Mouse (Mus musculus) kidney, postnatal 14 days (tissue): Measurements from ENCODE around the gene Mindy1.

Experiments used
- DNase-seq: peaks from one replicate; pipeline ENCODE4 v3.0.0; 2022; ENCODE audit warnings: mixed read lengths

The Mindy1 gene

GRCm38 (mm10) chr3:95281216-95282126 lies at the start of gene Mindy1, which contains the start of gene Prune1:
Mindy1 (plus strand) TSS chr3:95281345.
Prune1 (minus strand) TSS chr3:95282076.
- peak; percentile 99 for DNase-seq

GRCm38 (mm10) chr3:95232771-95233170 lies 48.4 kb upstream of the Mindy1 start:
- DNase-seq: peak; percentile 72

- peak; percentile 41 for DNase-seq
These were observed 47.7 kb upstream of the Mindy1 start for GRCm38 (mm10) chr3:95233303-95233980.

GRCm38 (mm10) chr3:95235386-95236301 lies 45.5 kb upstream of the Mindy1 start:
- DNase-seq: no peak

- DNase-seq: no peak
These were observed 43.5 kb upstream of the Mindy1 start for GRCm38 (mm10) chr3:95237541-95238099.

- DNase-seq: no peak
These were observed 42.1 kb upstream of the Mindy1 start for GRCm38 (mm10) chr3:95239022-95239421.

- no peak for DNase-seq
These were observed 41.2 kb upstream of the Mindy1 start for GRCm38 (mm10) chr3:95239971-95240370.

GRCm38 (mm10) chr3:95240900-95241299 lies 40.2 kb upstream of the Mindy1 start:
- no peak for DNase-seq

- no peak for DNase-seq
These were observed 39.6 kb upstream of the Mindy1 start, which contains the start of gene Gm128 for GRCm38 (mm10) chr3:95241498-95241897. Gm128 (minus strand) TSS chr3:95241598.

GRCm38 (mm10) chr3:95243086-95243485 lies 38.1 kb upstream of the Mindy1 start:
- DNase-seq: no peak

- DNase-seq: peak; percentile 69
These were observed 34.5 kb upstream of the Mindy1 start for GRCm38 (mm10) chr3:95246465-95247231.

- DNase-seq: no peak
These were observed 33.3 kb upstream of the Mindy1 start for GRCm38 (mm10) chr3:95247660-95248336.

- no peak for DNase-seq
These were observed 30.8 kb upstream of the Mindy1 start for GRCm38 (mm10) chr3:95250361-95250760.

GRCm38 (mm10) chr3:95250783-95251424 lies 30.2 kb upstream of the Mindy1 start, which contains the start of gene Bnipl:
Bnipl (minus strand) TSS chr3:95251193.
- DNase-seq: no peak

GRCm38 (mm10) chr3:95256931-95257330 lies 24.2 kb upstream of the Mindy1 start:
- no peak for DNase-seq

GRCm38 (mm10) chr3:95261975-95262374 lies 19.2 kb upstream of the Mindy1 start:
- no peak for DNase-seq

GRCm38 (mm10) chr3:95263089-95263739 lies 17.9 kb upstream of the Mindy1 start:
- peak; percentile 88 for DNase-seq

GRCm38 (mm10) chr3:95264724-95265123 lies 16.4 kb upstream of the Mindy1 start:
- DNase-seq: no peak

- DNase-seq: no peak
These were observed 15.1 kb upstream of the Mindy1 start for GRCm38 (mm10) chr3:95266052-95266451.

- DNase-seq: peak; percentile 30
These were observed 13.3 kb upstream of the Mindy1 start for GRCm38 (mm10) chr3:95267855-95268254.
